Mouse (Mus musculus) MEL (cell line): ENCODE data around the gene Ghrl.
A peak's percentile ranks its signal among the peaks of the same experiment; 100 is the strongest.

Experiments
- BHLHE40 ChIP-seq: IDR thresholded peaks from 2 replicates; pipeline ENCODE4 v1.6.1; 2012; ENCODE audit warnings: low read depth, mild to moderate bottlenecking, inconsistent platforms, low read length, improper control_type of control experiment, borderline replicate concordance
- CTCF ChIP-seq, 3 experiments: IDR thresholded peaks in 2 of 3; conservative IDR thresholded peaks in 1 of 3; 2 replicates each; pipeline ENCODE4 v1.5.1; 2011 to 2012; ENCODE audit warnings: low read length in 3 of 3, low read depth in 2 of 3, mild to moderate bottlenecking in 2 of 3, improper control_type of control experiment in 1 of 3, inconsistent platforms in 1 of 3, mixed read lengths in 1 of 3, moderate library complexity in 1 of 3; ENCODE audit not compliant: control insufficient read depth in 1 of 3, insufficient read depth in 1 of 3, poor library complexity in 1 of 3, severe bottlenecking in 1 of 3
- E2F4 ChIP-seq: IDR thresholded peaks from 2 replicates; pipeline ENCODE4 v1.6.1; 2011; ENCODE audit warnings: low read depth, low read length, improper control_type of control experiment, borderline replicate concordance
- EP300 ChIP-seq, 2 experiments: IDR thresholded peaks; 2 replicates each; pipeline ENCODE4 v1.6.1; 2011; ENCODE audit warnings: improper control_type of control experiment in 2 of 2, low read length in 2 of 2, low read depth in 1 of 2, mild to moderate bottlenecking in 1 of 2
- GATA1 ChIP-seq: IDR thresholded peaks from 2 replicates; pipeline ENCODE4 v1.6.1; 2011; ENCODE audit warnings: low read depth, low read length, improper control_type of control experiment
- MAX ChIP-seq: IDR thresholded peaks from 2 replicates; pipeline ENCODE4 v1.6.1; 2011; ENCODE audit warnings: low read length, improper control_type of control experiment
- MXI1 ChIP-seq: IDR thresholded peaks from 2 replicates; pipeline ENCODE4 v1.6.1; 2011; ENCODE audit warnings: mild to moderate bottlenecking, low read depth, low read length, improper control_type of control experiment
- NRF1 ChIP-seq: IDR thresholded peaks from 2 replicates; pipeline ENCODE4 v1.6.1; 2014; ENCODE audit warnings: low read depth, mild to moderate bottlenecking, inconsistent platforms, low read length, improper control_type of control experiment, moderate library complexity; ENCODE audit not compliant: poor library complexity, insufficient read depth, severe bottlenecking
- POLR2A ChIP-seq, 2 experiments: IDR thresholded peaks; 2 replicates each; pipeline ENCODE4 v1.6.1; 2011 to 2012; ENCODE audit warnings: low read length in 2 of 2, mild to moderate bottlenecking in 2 of 2, control low read depth in 1 of 2, improper control_type of control experiment in 1 of 2, low read depth in 1 of 2, moderate library complexity in 1 of 2; ENCODE audit not compliant: control insufficient read depth in 1 of 2, insufficient read depth in 1 of 2, poor library complexity in 1 of 2
- POLR2AphosphoS5 ChIP-seq: IDR thresholded peaks from 2 replicates; pipeline ENCODE4 v1.6.1; 2012; ENCODE audit warnings: low read depth, borderline replicate concordance, mild to moderate bottlenecking, inconsistent platforms, low read length, moderate library complexity, mixed read lengths
- RAD21 ChIP-seq: IDR thresholded peaks from 2 replicates; pipeline ENCODE4 v1.6.1; 2011; ENCODE audit warnings: mild to moderate bottlenecking, low read depth, low read length, improper control_type of control experiment
- USF1 ChIP-seq: IDR thresholded peaks from 2 replicates; pipeline ENCODE4 v1.6.1; 2014; ENCODE audit warnings: low read depth, mild to moderate bottlenecking, inconsistent platforms, low read length, improper control_type of control experiment, moderate library complexity
- ZKSCAN1 ChIP-seq: IDR thresholded peaks from 2 replicates; pipeline ENCODE4 v1.6.1; 2012; ENCODE audit warnings: low read depth, mild to moderate bottlenecking, inconsistent platforms, low read length, improper control_type of control experiment, moderate library complexity

- no peak for TF ChIP-seq E2F4
- TF ChIP-seq MXI1, result no peak
- TF ChIP-seq RAD21, result no peak
- no peak for TF ChIP-seq ZKSCAN1
- TF ChIP-seq NRF1, result no peak
- no peak for TF ChIP-seq POLR2AphosphoS5
- TF ChIP-seq BHLHE40, result no peak
- no peak for TF ChIP-seq EP300 (IDR thresholded peaks at IDR 0.05; ENCODE audit: low read depth in 1 of 2, low read length in 2 of 2)
- TF ChIP-seq POLR2A (IDR thresholded peaks at IDR 0.05; ENCODE audit: control insufficient read depth in 1 of 2, insufficient read depth in 1 of 2, low read depth in 1 of 2, low read length in 2 of 2, poor library complexity in 1 of 2), result peak in 1 of 2 experiments; percentile 18; a peak in 1 of 4 replicates
- peak; percentile 86 for TF ChIP-seq USF1
- TF ChIP-seq GATA1, result no peak
- TF ChIP-seq CTCF (IDR thresholded peaks at IDR 0.05 in 2 of 3, conservative IDR thresholded peaks at IDR 0.05 in 1 of 3; ENCODE audit: control insufficient read depth in 1 of 3, insufficient read depth in 1 of 3, low read depth in 2 of 3, low read length in 3 of 3, poor library complexity in 1 of 3, severe bottlenecking in 1 of 3), result no peak
- TF ChIP-seq MAX, result no peak; the same call in 1 of the 2 replicates
These were observed 5.4 kb downstream of the Ghrl start for GRCm38 (mm10) chr6:113714276-113714675.
